Mouse (Mus musculus) lung, embryonic 16.5 days (tissue): ENCODE results near the gene Vmn1r208. TPM values are rescaled to one million over a fixed set of nuclear protein-coding genes. Genes with fewer than 3 reads are reported as not detected.

ENCODE experiments used
- polyA plus RNA-seq: library from polyadenylated mRNA; unstranded; fragments of >200 nt; fragmentation: Nextera tagmentation; extraction: Ambion mirVana; gene quantifications from 2 replicates; pipeline ENCODE4 v1.2.1, GENCODE M21; 2015

Gene Vmn1r208
- polyA plus RNA-seq, 1 experiment from 2014 or later = not detected

Other genes with a start within 250 kb of the Vmn1r208 start
- gene Vmn1r204, start 224.2 kb downstream of the Vmn1r208 start, polyA plus RNA-seq = not detected in 2 replicates
- gene Vmn1r205, start 184.4 kb downstream of the Vmn1r208 start, polyA plus RNA-seq = not detected in 2 replicates
- not detected in 2 replicates for gene Vmn1r206, start 153.1 kb downstream of the Vmn1r208 start, polyA plus RNA-seq
- gene Vmn1r207-ps, start 47.8 kb downstream of the Vmn1r208 start, polyA plus RNA-seq = not detected in 2 replicates
- not detected in 2 replicates for gene Vmn1r209, start 32.3 kb upstream of the Vmn1r208 start, polyA plus RNA-seq
- not detected in 2 replicates for gene Vmn1r210, start 53.9 kb upstream of the Vmn1r208 start, polyA plus RNA-seq
- not detected in 2 replicates for gene Vmn1r211, start 80.2 kb upstream of the Vmn1r208 start, polyA plus RNA-seq
- gene Vmn1r212, start 106.8 kb upstream of the Vmn1r208 start, polyA plus RNA-seq = not detected in 2 replicates
- gene Vmn1r213, start 230.3 kb upstream of the Vmn1r208 start, polyA plus RNA-seq = not detected in 2 replicates